Mouse (Mus musculus) stomach, embryonic 15.5 days (tissue): ENCODE measurements around the gene Ciita. TPM values are rescaled to one million over a fixed set of nuclear protein-coding genes. Genes with fewer than 3 reads are reported as not detected.

Source experiments
- ATAC-seq: fragments of 200-750 bp; cut with Nextera tagmentation; 2 replicates; pipeline ENCODE4 v1.8.0; 2017; ENCODE audit warnings: low read depth, moderate number of reproducible peaks, moderate TSS enrichment; ENCODE audit not compliant: insufficient read depth, low FRiP score
- H3K27ac ChIP-seq: fragments of 300-500 bp; sonication (generic); 2 replicates; pipeline ENCODE4 v1.5.1; 2015; ENCODE audit warnings: mild to moderate bottlenecking, inconsistent platforms
- H3K27me3 ChIP-seq: fragments of 300-500 bp; sonication (generic); replicated peaks from 2 replicates; pipeline ENCODE4 v1.6.1; 2015; ENCODE audit warnings: inconsistent platforms
- H3K36me3 ChIP-seq: fragments of 300-500 bp; sonication (generic); 2 replicates; pipeline ENCODE4 v1.6.1; 2015; ENCODE audit warnings: inconsistent platforms
- H3K4me1 ChIP-seq: fragments of 300-500 bp; sonication (generic); 2 replicates; pipeline ENCODE4 v1.6.1; 2015; ENCODE audit warnings: inconsistent platforms
- H3K4me2 ChIP-seq: fragments of 300-500 bp; sonication (generic); 2 replicates; pipeline ENCODE4 v1.6.1; 2015; ENCODE audit warnings: mild to moderate bottlenecking, inconsistent platforms
- H3K4me3 ChIP-seq: fragments of 300-500 bp; sonication (generic); replicated peaks from 2 replicates; pipeline ENCODE4 v1.5.1; 2015; ENCODE audit warnings: inconsistent platforms
- H3K9ac ChIP-seq: fragments of 300-500 bp; sonication (generic); 2 replicates; pipeline ENCODE4 v1.6.1; 2015; ENCODE audit warnings: inconsistent platforms
- H3K9me3 ChIP-seq: fragments of 300-500 bp; sonication (generic); 2 replicates; pipeline ENCODE4 v1.6.1; 2016; ENCODE audit warnings: inconsistent platforms
- WGBS: fragments of 180-500 bp; shearing (Covaris S2); methylation state at CpG from one replicate; pipeline ENCODE4 v1.1.7; 2015; 5-methylcytosine and 5-hydroxymethylcytosine counted together
- polyA plus RNA-seq: library from polyadenylated mRNA; unstranded; fragments of >200 nt; fragmentation: Nextera tagmentation; extraction: Ambion mirVana; gene quantifications from 2 replicates; pipeline ENCODE4 v1.2.1, GENCODE M21; 2015

The Ciita gene
- polyA plus RNA-seq, 1 experiment from 2014 or later: 0.40 TPM

DNA sequence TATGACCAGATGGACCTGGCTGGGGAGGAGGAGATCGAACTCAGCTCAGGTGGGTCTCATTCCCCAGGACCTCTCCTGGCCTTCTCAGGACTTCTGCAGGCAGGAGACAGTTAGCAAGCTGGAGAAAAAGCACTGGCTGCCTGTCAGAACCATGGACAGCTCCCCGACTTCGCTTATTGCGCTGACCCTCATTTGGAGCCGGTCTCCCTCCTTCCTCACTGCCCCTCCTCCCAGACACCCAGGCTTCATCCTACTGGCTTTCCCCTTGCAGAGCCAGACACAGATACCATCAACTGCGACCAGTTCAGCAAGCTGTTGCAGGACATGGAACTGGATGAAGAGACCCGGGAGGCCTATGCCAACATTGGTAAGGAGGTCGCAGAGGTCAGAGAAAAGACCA is 22.0 kb downstream of the Ciita start:
- H3K9ac ChIP-seq: no peak overlapping the region
- no peaks in the 10 kb centered on the region for H3K4me1 ChIP-seq
- H3K4me2 ChIP-seq: no peak overlapping the region
- no peaks in the 10 kb centered on the region for H3K9me3 ChIP-seq
- no peaks in the 10 kb centered on the region for H3K27me3 ChIP-seq
- no peak overlapping the region for H3K4me3 ChIP-seq
- no peak overlapping the region for H3K27ac ChIP-seq
- WGBS: 12% methylated on average over 8 of the region's 8 CpGs
- ATAC-seq: no peak
- no peaks in the 10 kb centered on the region for H3K36me3 ChIP-seq

GRCm38 (mm10) chr16:10503058-10503457 is 23.2 kb downstream of the Ciita start:
- H3K27ac ChIP-seq: no peak overlapping the region
- no peak overlapping the region for H3K4me2 ChIP-seq
- H3K4me3 ChIP-seq: no peak overlapping the region
- 66% methylated on average over 2 of the region's 2 CpGs for WGBS
- H3K27me3 ChIP-seq: no peaks in the 10 kb centered on the region
- no peak overlapping the region for H3K9ac ChIP-seq
- ATAC-seq: no peak
- H3K36me3 ChIP-seq: no peaks in the 10 kb centered on the region
- H3K9me3 ChIP-seq: no peaks in the 10 kb centered on the region
- H3K4me1 ChIP-seq: no peaks in the 10 kb centered on the region

DNA sequence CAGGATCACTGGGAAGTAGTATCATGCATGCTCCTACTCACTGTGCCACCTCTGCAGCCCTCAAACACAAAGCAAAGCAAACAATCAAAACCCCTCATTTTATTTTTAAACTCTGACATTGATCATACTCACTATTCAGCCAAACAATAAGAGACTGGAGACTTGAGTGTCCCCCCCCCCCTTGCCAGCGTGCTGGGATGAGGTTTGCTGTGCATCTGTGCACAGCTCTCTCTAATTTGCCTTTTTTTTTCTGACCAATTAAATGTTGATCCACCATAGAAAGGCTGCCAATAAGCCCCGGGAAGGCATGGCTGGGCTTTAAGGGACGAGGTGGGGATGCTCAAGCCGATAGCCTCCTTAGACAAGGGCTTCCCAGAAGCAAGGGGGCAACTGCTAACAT is 27.6 kb downstream of the Ciita start:
- H3K36me3 ChIP-seq: no peaks in the 10 kb centered on the region

DNA sequence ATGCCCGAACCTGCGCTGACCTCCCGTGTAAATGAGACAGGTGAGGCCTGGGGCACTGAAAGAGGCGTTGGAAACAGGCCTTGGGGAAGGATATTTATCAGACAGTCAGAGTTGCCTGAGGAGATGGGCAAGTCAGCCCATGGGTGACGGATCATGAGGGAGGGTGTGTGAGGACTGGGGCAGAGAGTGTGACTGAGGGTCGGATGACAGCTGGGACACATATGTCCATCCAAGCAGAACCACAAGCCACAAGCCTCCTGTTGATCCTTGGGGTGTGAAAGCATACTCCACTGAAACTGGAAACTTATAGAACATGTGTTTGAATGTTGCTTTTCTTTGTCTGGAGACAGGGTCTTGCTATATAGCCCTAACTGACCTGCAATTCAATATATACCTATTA is 28.8 kb downstream of the Ciita start:
- H3K36me3 ChIP-seq: no peaks in the 10 kb centered on the region
- ATAC-seq: 0 out of 2 replicates have a peak, but pooled peaks have one; percentile 18
- WGBS: 54% methylated on average over 6 of the region's 6 CpGs
- H3K9ac ChIP-seq: no peak overlapping the region
- H3K27ac ChIP-seq: no peak overlapping the region
- H3K27me3 ChIP-seq: no peaks in the 10 kb centered on the region
- no peak overlapping the region for H3K4me2 ChIP-seq
- no peaks in the 10 kb centered on the region for H3K4me1 ChIP-seq
- no peaks in the 10 kb centered on the region for H3K9me3 ChIP-seq
- no peak overlapping the region for H3K4me3 ChIP-seq

More for the DNA sequence above, 27.6 kb downstream of the Ciita start:
- no peaks in the 10 kb centered on the region for H3K27me3 ChIP-seq
- no peak overlapping the region for H3K4me3 ChIP-seq
- no peak overlapping the region for H3K9ac ChIP-seq
- no peaks in the 10 kb centered on the region for H3K9me3 ChIP-seq
- H3K4me2 ChIP-seq: no peak overlapping the region
- no peaks in the 10 kb centered on the region for H3K4me1 ChIP-seq
- no peak overlapping the region for H3K27ac ChIP-seq
- no peak for ATAC-seq
- WGBS: 68% methylated on average over 4 of the region's 4 CpGs

GRCm38 (mm10) chr16:10510477-10511133 is 30.7 kb downstream of the Ciita start:
- Histone ChIP-seq H3K9me3 (no peaks in the 10 kb centered on the region), H3K27me3 (no peaks in the 10 kb centered on the region), H3K4me2 (no peak overlapping the region), H3K4me3 (no peak overlapping the region), H3K4me1 (no peaks in the 10 kb centered on the region), H3K27ac (no peak overlapping the region), H3K9ac (no peak overlapping the region), H3K36me3 (no peaks in the 10 kb centered on the region)
- no peak for ATAC-seq
- 51% methylated on average over 14 of the region's 14 CpGs for WGBS

GRCm38 (mm10) chr16:10511134-10511520 is 31.3 kb downstream of the Ciita start:
- Histone ChIP-seq H3K9ac (no peak overlapping the region), H3K4me3 (no peak overlapping the region), H3K9me3 (no peaks in the 10 kb centered on the region), H3K27ac (no peak overlapping the region), H3K4me2 (no peak overlapping the region), H3K4me1 (no peaks in the 10 kb centered on the region), H3K36me3 (no peaks in the 10 kb centered on the region), H3K27me3 (no peaks in the 10 kb centered on the region)
- ATAC-seq: no peak
- WGBS: 80% methylated on average over 12 of the region's 12 CpGs

DNA sequence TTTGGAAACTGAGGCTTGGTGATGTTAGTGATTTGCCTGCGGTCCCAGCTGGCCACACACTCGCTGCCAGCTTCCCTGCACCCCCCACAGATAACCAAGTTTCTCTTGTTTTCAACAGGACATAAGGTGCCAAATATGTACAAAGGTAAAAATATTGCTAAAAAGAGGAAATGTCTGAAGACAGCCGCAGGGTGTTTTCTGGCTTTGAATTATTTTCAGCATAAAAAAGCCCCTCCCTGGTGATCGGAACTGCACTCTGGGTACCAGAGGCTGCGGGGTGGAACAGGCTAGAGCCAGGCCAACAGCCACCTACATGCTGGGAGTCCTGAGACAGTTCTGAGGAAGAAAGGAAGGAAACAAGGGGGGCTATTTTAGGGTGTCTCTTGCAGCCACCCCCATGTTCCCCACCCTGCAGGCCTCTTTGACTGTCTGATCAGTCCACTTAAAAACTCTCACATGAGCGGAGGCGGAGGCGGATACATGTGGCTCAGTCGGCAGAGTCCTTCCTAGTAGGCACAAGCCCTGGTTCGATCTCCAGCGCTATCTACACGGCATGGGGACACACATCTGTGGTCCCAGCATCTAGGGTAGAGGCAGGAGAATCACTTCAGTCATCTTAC is 36.2 kb downstream of the Ciita start:
- no peak overlapping the region for H3K4me2 ChIP-seq
- H3K9ac ChIP-seq: no peak overlapping the region
- no peak overlapping the region for H3K27ac ChIP-seq
- no peaks in the 10 kb centered on the region for H3K36me3 ChIP-seq
- no peak overlapping the region for H3K4me3 ChIP-seq
- ATAC-seq: no peak
- WGBS: 87% methylated on average over 12 of the region's 12 CpGs
- no peaks in the 10 kb centered on the region for H3K27me3 ChIP-seq
- H3K4me1 ChIP-seq: no peaks in the 10 kb centered on the region
- H3K9me3 ChIP-seq: no peaks in the 10 kb centered on the region

GRCm38 (mm10) chr16:10518030-10518429 is 38.2 kb downstream of the Ciita start:
- 44% methylated on average over 5 of the region's 5 CpGs for WGBS
- ATAC-seq: no peak

DNA sequence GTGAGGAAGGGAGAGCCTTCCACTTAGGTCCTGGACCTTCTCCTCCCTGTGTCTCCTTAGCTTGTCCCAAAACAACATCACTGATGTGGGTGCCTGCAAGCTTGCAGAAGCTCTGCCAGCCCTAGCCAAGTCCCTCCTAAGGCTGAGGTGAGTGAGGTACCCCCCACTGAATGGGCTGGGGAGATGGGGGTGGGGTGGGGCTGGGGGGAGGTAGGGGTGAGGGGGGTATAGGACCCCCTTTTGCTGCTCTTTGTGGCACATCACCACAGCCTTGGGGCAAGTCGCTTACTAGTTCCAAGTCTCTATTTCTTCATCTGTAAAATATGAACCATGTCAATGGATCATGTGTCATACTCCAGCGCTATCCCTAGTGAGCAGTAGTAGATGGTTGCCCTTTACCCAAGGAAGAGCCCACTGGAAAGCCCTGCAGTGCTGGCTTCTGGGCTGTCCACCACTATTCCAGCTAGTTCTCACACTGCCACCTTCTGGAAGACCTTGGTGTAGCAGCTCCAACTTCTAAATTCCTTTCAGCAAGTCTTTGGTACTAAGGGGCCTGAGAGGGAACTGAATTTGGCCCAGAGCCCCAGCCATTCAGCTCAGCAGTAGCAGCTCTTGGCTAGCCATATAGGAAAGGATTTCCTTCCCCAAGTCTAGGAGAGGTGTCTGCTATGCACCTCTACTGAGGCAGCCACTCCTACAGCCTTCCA is 41.2 kb downstream of the Ciita start:
- H3K27ac ChIP-seq: no peak overlapping the region
- no peaks in the 10 kb centered on the region for H3K4me1 ChIP-seq
- H3K4me2 ChIP-seq: no peak overlapping the region
- no peak overlapping the region for H3K9ac ChIP-seq
- H3K27me3 ChIP-seq: no peaks in the 10 kb centered on the region
- no peak overlapping the region for H3K4me3 ChIP-seq
- ATAC-seq: 0 out of 2 replicates have a peak, but pooled peaks have one; percentile 37
- no peaks in the 10 kb centered on the region for H3K36me3 ChIP-seq
- H3K9me3 ChIP-seq: no peaks in the 10 kb centered on the region
- 42% methylated on average over 2 of the region's 2 CpGs for WGBS

More at GRCm38 (mm10) chr16:10518030-10518429, 38.2 kb downstream of the Ciita start:
- Histone ChIP-seq H3K27me3 (no peaks in the 10 kb centered on the region), H3K9me3 (no peaks in the 10 kb centered on the region), H3K9ac (no peak overlapping the region), H3K36me3 (no peaks in the 10 kb centered on the region), H3K4me2 (no peak overlapping the region), H3K4me3 (no peak overlapping the region), H3K27ac (no peak overlapping the region), H3K4me1 (no peaks in the 10 kb centered on the region)

DNA sequence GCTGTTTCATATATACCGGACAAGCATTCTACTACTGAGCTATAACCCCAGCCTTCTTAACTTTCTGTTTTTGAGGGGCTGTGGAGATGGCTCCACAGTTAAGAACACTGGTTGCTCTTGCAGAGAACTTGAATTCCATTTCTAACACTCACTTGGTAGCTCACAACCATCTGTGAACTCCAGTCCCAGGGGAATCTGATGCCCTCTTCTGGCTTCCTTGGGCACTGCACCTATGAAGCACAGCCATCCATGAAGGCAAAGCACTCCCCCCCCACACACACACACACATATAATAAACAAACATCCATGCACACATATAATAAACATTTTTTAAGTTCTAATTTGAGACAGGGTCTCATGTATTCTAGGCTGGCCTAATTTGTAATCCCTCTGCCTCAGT is 43.0 kb downstream of the Ciita start:
- Histone ChIP-seq H3K4me1 (no peaks in the 10 kb centered on the region), H3K9ac (no peak overlapping the region), H3K4me2 (no peak overlapping the region), H3K27me3 (no peaks in the 10 kb centered on the region), H3K9me3 (no peaks in the 10 kb centered on the region), H3K36me3 (no peaks in the 10 kb centered on the region), H3K27ac (no peak overlapping the region), H3K4me3 (no peak overlapping the region)
- ATAC-seq: no peak
- 90% methylated on average over 1 of the region's 1 CpGs for WGBS

- WGBS: 84% methylated on average over 8 of the region's 8 CpGs
- H3K4me2 ChIP-seq: no peak overlapping the region
- H3K4me1 ChIP-seq: no peaks in the 10 kb centered on the region
- no peak overlapping the region for H3K27ac ChIP-seq
- H3K9ac ChIP-seq: no peak overlapping the region
- H3K36me3 ChIP-seq: no peaks in the 10 kb centered on the region; the same call in 1 of the 2 replicates
- no peaks in the 10 kb centered on the region for H3K27me3 ChIP-seq
- no peaks in the 10 kb centered on the region for H3K9me3 ChIP-seq
- ATAC-seq: no peak
- no peak overlapping the region for H3K4me3 ChIP-seq
Measured at GRCm38 (mm10) chr16:10523650-10524049, 43.8 kb downstream of the Ciita start.

DNA sequence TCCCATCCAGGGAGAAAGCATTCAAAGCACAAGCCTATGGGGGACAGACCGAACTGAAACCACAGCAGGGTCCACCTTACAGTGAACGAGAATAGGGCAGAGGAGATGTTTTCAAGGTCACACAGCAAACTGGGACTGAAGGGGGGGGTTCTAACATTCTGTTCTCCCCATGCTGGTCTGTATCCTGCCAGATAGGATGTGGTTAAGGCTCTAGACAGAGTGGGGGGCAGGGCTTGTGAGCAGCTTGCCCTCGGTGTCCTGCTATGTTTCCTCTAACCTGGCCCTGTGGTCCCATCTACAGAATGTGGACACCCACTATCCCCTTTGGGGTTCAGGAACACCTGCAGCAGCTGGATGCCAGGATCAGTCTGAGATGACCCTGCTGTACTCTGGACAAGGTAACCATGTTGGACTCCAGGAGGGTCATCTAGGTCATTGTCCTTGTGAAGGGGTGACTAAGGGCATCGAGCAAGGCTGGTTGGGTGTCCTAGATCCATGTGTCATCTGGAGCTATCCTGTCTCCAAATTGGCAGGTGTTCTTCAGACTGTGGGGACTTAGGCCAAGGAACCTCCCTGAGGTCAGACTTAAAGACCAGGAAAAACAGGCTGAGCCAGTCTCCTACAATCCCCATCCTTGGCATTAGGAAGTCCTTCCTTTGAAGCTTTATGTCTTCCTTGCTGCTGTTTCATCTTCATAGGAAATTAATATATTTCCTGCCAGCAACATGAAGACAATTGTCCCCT is 45.2 kb downstream of the Ciita start:
- Histone ChIP-seq H3K36me3 (peaks cover 4% of the 10 kb centered on the region; the same call in 1 of the 2 replicates), H3K27me3 (no peaks in the 10 kb centered on the region), H3K4me1 (no peaks in the 10 kb centered on the region), H3K4me2 (no peak overlapping the region), H3K9ac (no peak overlapping the region), H3K27ac (no peak overlapping the region), H3K9me3 (no peaks in the 10 kb centered on the region), H3K4me3 (no peak overlapping the region)
- WGBS: 75% methylated on average over 4 of the region's 4 CpGs
- no peak for ATAC-seq
